Mouse (Mus musculus) embryonic facial prominence, embryonic 15.5 days (tissue): ENCODE results near the gene Gins3. TPM values are rescaled to one million over a fixed set of nuclear protein-coding genes. Genes with fewer than 3 reads are reported as not detected.

ENCODE experiments used
- ATAC-seq: fragments of 200-750 bp; cut with Nextera tagmentation; 2 replicates; pipeline ENCODE4 v1.8.0; 2017; ENCODE audit warnings: low read depth, moderate TSS enrichment; ENCODE audit not compliant: insufficient number of reproducible peaks, low FRiP score, low TSS enrichment
- H3K27ac ChIP-seq: fragments of 300-500 bp; sonication (generic); replicated peaks from 2 replicates; pipeline ENCODE4 v1.5.1; 2015; ENCODE audit warnings: mild to moderate bottlenecking, inconsistent platforms
- H3K27me3 ChIP-seq: fragments of 300-500 bp; sonication (generic); 2 replicates; pipeline ENCODE4 v1.6.1; 2015; ENCODE audit warnings: inconsistent platforms
- H3K36me3 ChIP-seq: fragments of 300-500 bp; sonication (generic); 2 replicates; pipeline ENCODE4 v1.6.1; 2015; ENCODE audit warnings: mild to moderate bottlenecking, inconsistent platforms
- H3K4me1 ChIP-seq: fragments of 300-500 bp; sonication (generic); 2 replicates; pipeline ENCODE4 v1.6.1; 2015; ENCODE audit warnings: inconsistent platforms
- H3K4me2 ChIP-seq: fragments of 300-500 bp; sonication (generic); replicated peaks from 2 replicates; pipeline ENCODE4 v1.6.1; 2015; ENCODE audit warnings: mild to moderate bottlenecking, inconsistent platforms
- H3K4me3 ChIP-seq: fragments of 300-500 bp; sonication (generic); replicated peaks from 2 replicates; pipeline ENCODE4 v1.5.1; 2015; ENCODE audit warnings: mild to moderate bottlenecking, inconsistent platforms
- H3K9ac ChIP-seq: fragments of 300-500 bp; sonication (generic); 2 replicates; pipeline ENCODE4 v1.6.1; 2015; ENCODE audit warnings: inconsistent platforms
- H3K9me3 ChIP-seq: fragments of 300-500 bp; sonication (generic); replicated peaks from 2 replicates; pipeline ENCODE4 v1.6.1; 2016; ENCODE audit warnings: inconsistent platforms
- WGBS: fragments of 180-500 bp; shearing (Covaris S2); methylation state at CpG from one replicate; pipeline ENCODE4 v1.1.7; 2015; 5-methylcytosine and 5-hydroxymethylcytosine counted together
- polyA plus RNA-seq: library from polyadenylated mRNA; unstranded; fragments of >200 nt; fragmentation: Nextera tagmentation; extraction: Ambion mirVana; gene quantifications from 2 replicates; pipeline ENCODE4 v1.2.1, GENCODE M21; 2015

Gene Gins3
- 17.3 and 18.9 TPM in 2 replicates for polyA plus RNA-seq

DNA sequence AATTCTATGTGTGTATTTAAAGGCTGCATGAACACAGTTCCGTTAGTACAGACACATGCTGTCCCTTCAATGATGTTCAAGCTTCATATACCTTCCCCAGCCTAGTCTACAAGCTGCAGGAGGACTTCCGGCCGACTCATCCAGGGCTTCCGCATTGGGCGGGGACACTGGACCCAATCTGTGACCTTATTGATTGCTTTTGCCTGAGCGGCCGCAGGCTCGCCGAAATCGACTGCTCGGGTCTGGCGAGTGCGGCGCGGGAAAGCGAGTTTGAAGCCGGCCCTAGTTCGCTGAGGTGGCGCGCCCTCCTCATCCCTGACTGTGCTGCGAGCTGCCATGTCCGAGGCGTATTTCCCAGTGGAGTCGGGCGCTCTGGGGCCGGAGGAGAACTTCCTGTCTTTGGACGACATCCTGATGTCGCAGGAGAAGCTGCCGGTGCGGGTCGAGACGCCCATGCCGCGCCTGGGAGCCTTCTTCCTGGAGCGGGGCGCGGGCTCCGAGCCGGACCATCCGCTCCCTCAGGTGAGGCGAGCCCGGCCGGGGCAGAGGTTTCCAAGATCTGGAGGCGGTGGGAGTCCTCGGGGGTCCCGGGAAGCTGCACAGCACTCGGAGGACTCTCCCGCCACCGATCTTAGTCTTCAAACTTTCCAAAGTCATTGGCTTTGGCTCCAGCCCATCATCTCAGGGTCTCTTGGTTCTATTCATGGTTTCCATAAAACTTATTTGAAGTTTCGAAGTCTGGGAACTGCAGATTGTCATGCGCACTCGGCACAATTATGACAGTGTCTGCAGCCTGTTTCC, at the start of gene Gins3:
Gene Gins3, plus strand, starts transcription at position 192 of the 801 bp plus-strand sequence.
- H3K27ac ChIP-seq = no peak within 1 kb of the TSS
- peak within 1 kb of the TSS; percentile 42 for H3K9ac ChIP-seq
- under 1% methylated on average over 52 of the region's 52 CpGs for WGBS
- peak within 1 kb of the TSS; percentile 60 for H3K4me2 ChIP-seq
- H3K4me1 ChIP-seq = peaks cover 7% of the 10 kb centered on the region; the same call in 1 of the 2 replicates
- peak within 1 kb of the TSS; percentile 74 for H3K4me3 ChIP-seq
- ATAC-seq = peak; percentile 90
- no peaks in the 10 kb centered on the region for H3K36me3 ChIP-seq
- H3K9me3 ChIP-seq = no peaks in the 10 kb centered on the region
- no peaks in the 10 kb centered on the region; the same call in 1 of the 2 replicates for H3K27me3 ChIP-seq

DNA sequence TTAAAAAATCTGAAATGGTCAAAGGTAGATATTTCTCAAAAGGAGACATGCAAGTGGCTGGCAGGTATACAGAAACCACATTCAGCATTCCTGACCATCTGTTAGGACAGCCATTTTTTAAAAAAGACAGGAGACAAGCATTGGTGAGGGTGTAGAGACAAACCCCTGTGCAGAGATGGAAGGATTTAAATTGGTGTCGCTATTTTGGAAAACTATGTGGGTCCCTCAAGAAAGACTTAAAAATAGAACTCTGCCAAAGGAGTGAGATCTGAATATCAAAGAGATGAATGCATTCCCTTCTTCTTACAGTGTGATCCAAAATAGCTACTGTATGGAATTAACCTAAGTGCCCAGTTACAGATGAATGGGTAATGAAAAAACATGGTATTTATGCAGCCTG, 45.9 kb upstream of the Gins3 start:
- no peaks in the 10 kb centered on the region for H3K9me3 ChIP-seq
- no peak overlapping the region for H3K4me3 ChIP-seq
- H3K27me3 ChIP-seq = no peaks in the 10 kb centered on the region
- no peaks in the 10 kb centered on the region for H3K36me3 ChIP-seq
- H3K27ac ChIP-seq = no peak overlapping the region
- no peak overlapping the region for H3K4me2 ChIP-seq
- no peak overlapping the region for H3K9ac ChIP-seq
- WGBS = 83% methylated on average over 1 of the region's 1 CpGs
- ATAC-seq = no peak
- H3K4me1 ChIP-seq = no peaks in the 10 kb centered on the region

DNA sequence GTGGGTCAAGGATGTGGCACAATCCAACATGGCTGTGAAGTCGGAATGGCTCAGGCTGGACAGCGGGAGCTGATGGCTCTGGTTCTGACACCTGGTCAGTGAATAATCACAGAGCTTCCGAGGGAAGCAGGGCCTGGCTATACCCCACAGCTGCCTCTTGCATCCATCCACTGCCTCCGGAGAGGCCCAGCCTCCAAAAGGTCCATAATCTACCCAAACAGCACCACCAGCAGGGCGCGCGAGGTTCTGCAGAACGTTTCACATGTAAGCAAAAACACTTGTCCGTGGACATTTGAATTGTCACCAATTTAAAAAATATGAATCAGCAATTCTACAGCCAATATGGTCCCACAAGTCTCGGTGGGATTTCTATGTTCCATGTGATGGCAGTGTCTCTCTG, 44.0 kb upstream of the Gins3 start:
- Histone ChIP-seq H3K4me2 (no peak overlapping the region), H3K27ac (no peak overlapping the region), H3K4me3 (no peak overlapping the region), H3K27me3 (no peaks in the 10 kb centered on the region), H3K36me3 (no peaks in the 10 kb centered on the region), H3K9me3 (no peaks in the 10 kb centered on the region), H3K4me1 (no peaks in the 10 kb centered on the region), H3K9ac (no peak overlapping the region)
- no peak for ATAC-seq
- 64% methylated on average over 10 of the region's 10 CpGs for WGBS

DNA sequence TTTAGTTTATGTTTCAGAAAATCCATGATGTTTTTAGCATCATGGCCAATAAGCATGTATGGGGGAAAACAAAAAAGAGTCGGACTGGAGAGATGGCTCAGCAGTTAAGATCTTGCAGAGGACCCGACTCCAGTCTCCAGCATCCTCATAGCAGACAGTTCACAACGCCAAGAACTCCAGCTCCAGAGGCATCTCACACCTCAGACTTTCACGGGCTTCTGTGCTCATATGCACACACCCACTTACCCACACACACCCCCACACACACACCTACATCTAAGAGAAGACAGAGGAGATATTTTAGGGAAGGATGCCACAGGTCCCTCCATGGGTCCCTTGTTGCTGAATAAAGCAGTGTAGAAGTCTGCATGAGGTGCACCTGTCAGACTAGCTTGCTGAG, 42.7 kb upstream of the Gins3 start:
- Histone ChIP-seq H3K4me3 (no peak overlapping the region), H3K36me3 (no peaks in the 10 kb centered on the region)
- no peak for ATAC-seq

DNA sequence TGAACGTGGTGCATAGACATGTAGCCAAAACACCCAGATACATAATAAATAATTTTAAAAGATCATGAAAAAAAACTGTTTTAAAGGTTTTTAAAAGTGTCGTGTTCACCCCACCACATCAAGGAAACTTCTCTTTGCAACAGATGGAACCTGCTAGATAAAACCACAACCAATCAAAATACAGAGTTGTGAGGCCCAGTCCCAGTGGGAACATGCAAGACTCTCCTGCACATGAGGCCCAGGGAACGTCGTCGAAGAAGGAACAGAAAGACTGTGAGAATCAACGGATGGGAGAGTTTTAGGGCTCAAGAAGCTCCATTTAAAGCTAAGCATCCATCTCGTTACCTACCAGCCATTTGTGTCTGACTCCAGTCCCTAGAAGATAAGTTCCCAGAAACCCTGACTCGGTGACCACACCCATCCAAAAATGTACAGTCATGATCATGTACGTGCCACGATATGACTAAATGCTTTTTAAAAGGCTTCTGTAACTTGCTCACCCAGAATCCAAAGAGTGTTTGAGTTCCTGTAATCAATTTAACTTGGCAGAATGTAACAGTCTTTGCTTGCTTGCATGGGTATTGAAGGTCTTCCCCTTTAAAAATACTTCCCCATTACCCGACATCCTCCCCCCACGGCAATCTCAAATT, 41.0 kb upstream of the Gins3 start:
- no peak for ATAC-seq
- Histone ChIP-seq H3K27me3 (no peaks in the 10 kb centered on the region), H3K9ac (no peak overlapping the region), H3K36me3 (no peaks in the 10 kb centered on the region), H3K4me2 (no peak overlapping the region), H3K4me3 (no peak overlapping the region), H3K9me3 (no peaks in the 10 kb centered on the region), H3K4me1 (no peaks in the 10 kb centered on the region), H3K27ac (no peak overlapping the region)
- 74% methylated on average over 12 of the region's 12 CpGs for WGBS

More for the DNA sequence above, 42.7 kb upstream of the Gins3 start:
- WGBS = 79% methylated on average over 4 of the region's 4 CpGs
- no peaks in the 10 kb centered on the region for H3K4me1 ChIP-seq
- H3K9ac ChIP-seq = no peak overlapping the region
- H3K9me3 ChIP-seq = no peaks in the 10 kb centered on the region
- H3K27me3 ChIP-seq = no peaks in the 10 kb centered on the region
- no peak overlapping the region for H3K27ac ChIP-seq
- H3K4me2 ChIP-seq = no peak overlapping the region

DNA sequence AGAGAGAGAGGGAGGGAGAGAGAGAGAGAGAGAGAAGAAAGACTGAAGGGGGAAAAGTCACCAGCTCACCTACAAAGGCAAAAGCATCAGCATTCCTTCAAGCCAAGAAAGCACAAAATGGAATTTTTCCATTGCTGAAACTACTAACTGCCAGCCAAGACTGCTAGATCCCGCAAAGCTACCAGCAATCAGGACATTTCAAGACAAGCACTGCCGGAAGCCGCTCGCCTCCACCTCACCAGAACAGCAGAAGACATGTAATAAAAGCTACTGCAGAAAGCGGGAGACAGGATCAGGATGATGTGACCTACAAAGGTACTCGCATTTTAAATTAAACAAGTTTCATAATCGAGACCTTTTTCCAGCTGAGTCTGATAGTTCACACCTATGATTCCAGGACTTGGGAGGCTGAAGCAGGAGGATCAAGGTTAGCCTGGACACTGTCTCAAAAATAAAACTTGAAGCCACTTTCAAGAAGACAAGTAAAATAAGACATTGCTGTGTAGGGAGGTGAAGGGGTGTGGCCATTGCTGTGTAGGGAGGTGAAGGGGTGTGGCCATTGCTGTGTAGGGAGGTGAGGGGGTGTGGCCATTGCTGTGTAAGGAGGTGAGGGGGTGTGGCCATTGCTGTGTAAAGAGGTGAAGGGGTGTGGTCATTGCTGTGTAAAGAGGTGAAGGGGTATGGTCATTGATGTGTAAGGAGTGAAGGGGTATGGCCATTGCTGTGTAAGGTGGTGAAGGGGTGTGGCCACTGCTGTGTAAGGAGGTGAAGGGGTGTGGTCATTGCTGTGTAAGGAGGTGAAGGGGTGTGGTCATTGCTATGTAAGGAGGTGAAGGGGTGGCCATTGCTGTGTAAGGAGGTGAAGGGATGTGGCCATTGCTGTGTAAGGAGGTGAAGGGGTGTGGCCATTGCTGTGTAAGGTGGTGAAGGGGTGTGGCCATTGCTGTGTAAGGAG, 39.5 kb upstream of the Gins3 start:
- no peak overlapping the region for H3K4me2 ChIP-seq
- H3K36me3 ChIP-seq = no peaks in the 10 kb centered on the region
- no peak for ATAC-seq
- H3K4me1 ChIP-seq = no peaks in the 10 kb centered on the region
- no peaks in the 10 kb centered on the region for H3K9me3 ChIP-seq
- H3K9ac ChIP-seq = no peak overlapping the region
- WGBS = 86% methylated on average over 7 of the region's 7 CpGs
- no peaks in the 10 kb centered on the region for H3K27me3 ChIP-seq
- H3K4me3 ChIP-seq = no peak overlapping the region
- H3K27ac ChIP-seq = no peak overlapping the region

DNA sequence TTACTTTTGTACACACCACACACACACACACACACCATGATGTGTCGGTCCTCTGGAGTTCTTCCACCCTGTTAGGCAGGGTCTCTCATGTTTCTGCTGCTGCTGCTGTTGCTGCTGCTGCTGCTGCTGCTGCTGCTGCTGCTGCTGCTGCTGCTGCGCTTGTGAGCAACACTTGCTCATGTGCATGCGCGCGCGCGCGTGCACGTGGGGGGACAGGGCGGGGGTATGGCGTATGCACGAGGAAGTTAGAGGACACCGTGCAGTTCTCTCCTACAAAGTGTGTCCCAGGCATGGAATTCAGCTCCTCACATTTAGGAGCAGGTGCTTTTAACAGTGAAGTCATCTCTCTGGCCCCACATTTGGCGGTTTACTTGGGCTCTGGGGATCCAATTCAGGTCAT, 38.1 kb upstream of the Gins3 start:
- no peak overlapping the region for H3K27ac ChIP-seq
- no peak overlapping the region for H3K4me2 ChIP-seq
- 82% methylated on average over 14 of the region's 14 CpGs for WGBS
- no peaks in the 10 kb centered on the region for H3K9me3 ChIP-seq
- no peak overlapping the region for H3K9ac ChIP-seq
- H3K36me3 ChIP-seq = no peaks in the 10 kb centered on the region
- H3K27me3 ChIP-seq = no peaks in the 10 kb centered on the region
- H3K4me3 ChIP-seq = no peak overlapping the region
- no peak for ATAC-seq
- no peaks in the 10 kb centered on the region for H3K4me1 ChIP-seq

DNA sequence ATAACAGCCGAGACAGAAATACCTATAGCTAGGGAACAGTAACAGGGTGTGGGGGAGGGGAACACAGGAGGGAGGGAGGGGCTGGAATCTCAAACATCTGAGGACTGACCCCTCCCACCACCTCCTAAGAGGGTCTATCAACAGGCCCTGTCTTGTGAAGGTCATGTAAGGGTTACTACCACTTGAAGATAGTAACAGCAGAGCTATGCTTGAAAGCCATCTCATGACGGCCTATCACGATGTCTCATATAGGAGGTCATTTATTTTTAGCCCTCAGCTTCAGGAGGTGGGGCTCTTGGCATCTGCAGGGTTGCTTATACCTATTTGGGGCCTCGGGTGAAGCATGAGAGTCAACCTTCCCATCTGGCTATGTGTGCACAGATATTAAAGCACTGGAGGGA, 36.4 kb upstream of the Gins3 start:
- no peak overlapping the region for H3K4me3 ChIP-seq
- H3K36me3 ChIP-seq = no peaks in the 10 kb centered on the region
- ATAC-seq = 0 out of 2 replicates have a peak, but pooled peaks have one; percentile 51
- no peaks in the 10 kb centered on the region for H3K4me1 ChIP-seq
- no peak overlapping the region for H3K27ac ChIP-seq
- no peaks in the 10 kb centered on the region for H3K9me3 ChIP-seq
- H3K9ac ChIP-seq = no peak overlapping the region
- no peaks in the 10 kb centered on the region for H3K27me3 ChIP-seq
- no peak overlapping the region for H3K4me2 ChIP-seq
- 47% methylated on average over 4 of the region's 4 CpGs for WGBS

DNA sequence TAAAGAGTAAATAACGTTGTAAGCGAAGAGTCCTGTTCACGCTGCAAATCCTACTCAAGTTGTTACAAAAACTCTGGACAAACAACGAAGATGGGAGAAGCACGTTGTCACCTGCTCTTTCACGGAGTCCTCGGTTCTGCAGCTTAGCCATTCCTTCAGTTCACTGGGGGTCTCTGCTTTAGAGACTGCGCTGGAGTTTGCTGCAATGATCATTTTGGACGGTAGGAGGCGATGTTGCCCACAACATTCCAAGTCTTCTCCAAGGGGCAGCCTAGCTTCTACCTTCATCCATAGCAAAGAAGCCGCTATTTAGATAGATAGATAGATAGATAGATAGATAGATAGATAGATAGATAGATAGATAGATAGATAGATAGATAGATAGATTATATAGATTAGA, 33.4 kb upstream of the Gins3 start:
- Histone ChIP-seq H3K9ac (no peak overlapping the region), H3K4me3 (no peak overlapping the region), H3K27ac (no peak overlapping the region), H3K9me3 (no peaks in the 10 kb centered on the region), H3K36me3 (no peaks in the 10 kb centered on the region), H3K4me2 (no peak overlapping the region; the same call in 1 of the 2 replicates), H3K27me3 (no peaks in the 10 kb centered on the region), H3K4me1 (no peaks in the 10 kb centered on the region)
- no peak for ATAC-seq
- 9% methylated on average over 11 of the region's 11 CpGs for WGBS

DNA sequence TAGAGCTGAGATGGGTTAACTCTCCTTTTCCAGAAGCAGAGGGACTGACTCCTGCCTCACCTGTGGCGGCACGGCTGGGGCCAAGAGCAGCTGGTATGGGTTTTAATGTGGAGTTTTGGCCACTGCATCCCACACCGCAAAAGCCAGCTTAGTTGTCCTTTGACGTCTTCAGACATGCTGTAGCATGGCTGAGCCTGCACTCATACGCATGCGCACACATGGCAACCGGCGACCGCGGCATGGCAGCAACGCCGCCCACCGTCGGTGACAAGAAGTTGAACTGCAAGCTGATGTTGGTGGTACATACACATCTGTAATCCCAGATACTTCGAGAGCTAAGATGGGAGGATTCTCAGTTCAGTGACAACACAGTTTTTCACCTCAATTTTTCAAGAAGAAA, 31.9 kb upstream of the Gins3 start:
- Histone ChIP-seq H3K4me3 (no peak overlapping the region), H3K27ac (no peak overlapping the region), H3K4me2 (no peak overlapping the region), H3K9me3 (no peaks in the 10 kb centered on the region), H3K36me3 (no peaks in the 10 kb centered on the region), H3K4me1 (no peaks in the 10 kb centered on the region), H3K9ac (no peak overlapping the region), H3K27me3 (no peaks in the 10 kb centered on the region)
- WGBS = 66% methylated on average over 15 of the region's 15 CpGs
- ATAC-seq = no peak

DNA sequence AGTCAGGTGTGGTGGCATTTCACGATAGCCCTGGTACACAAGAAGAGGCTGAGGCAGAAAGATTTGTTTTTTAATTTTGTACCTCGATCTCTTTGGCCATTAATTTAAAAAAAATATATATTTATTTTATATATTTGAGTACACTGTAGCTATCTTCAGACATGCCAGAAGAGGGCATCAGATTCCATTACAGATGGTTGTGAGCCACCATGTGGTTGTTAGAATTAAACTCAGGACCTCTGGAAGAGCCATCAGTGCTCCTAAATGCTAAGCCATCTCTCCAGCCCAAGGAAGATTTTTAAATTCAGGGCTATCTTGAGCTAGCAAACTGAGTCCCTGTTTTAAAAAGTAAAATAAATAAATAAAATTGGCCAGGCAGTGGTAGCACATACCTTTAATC, 31.1 kb upstream of the Gins3 start:
- no peaks in the 10 kb centered on the region for H3K9me3 ChIP-seq
- ATAC-seq = no peak
- no peak overlapping the region for H3K27ac ChIP-seq
- no peaks in the 10 kb centered on the region for H3K27me3 ChIP-seq
- no peak overlapping the region for H3K9ac ChIP-seq
- H3K4me3 ChIP-seq = no peak overlapping the region
- H3K4me1 ChIP-seq = peaks cover 4% of the 10 kb centered on the region; the same call in 1 of the 2 replicates
- H3K4me2 ChIP-seq = no peak overlapping the region
- 62% methylated on average over 2 of the region's 2 CpGs for WGBS
- no peaks in the 10 kb centered on the region for H3K36me3 ChIP-seq
